Mouse (Mus musculus) lung, embryonic 14.5 days (tissue): Measurements from ENCODE around the gene Dnhd1. TPM values are rescaled to one million over a fixed set of nuclear protein-coding genes. Genes with fewer than 3 reads are reported as not detected.

ENCODE experiments used
- ATAC-seq: fragments of 200-750 bp; cut with Nextera tagmentation; 2 replicates; pipeline ENCODE4 v1.8.0; 2017; ENCODE audit warnings: mild to moderate bottlenecking, moderate TSS enrichment, moderate library complexity; ENCODE audit not compliant: insufficient read depth
- DNase-seq: peaks from one replicate; pipeline ENCODE4 v3.0.0-alpha.2; 2015
- H3K27ac ChIP-seq: fragments of 300-500 bp; sonication (generic); 2 replicates; pipeline ENCODE4 v1.5.1; 2014; ENCODE audit warnings: low read depth, mild to moderate bottlenecking, moderate library complexity
- H3K27me3 ChIP-seq: fragments of 300-500 bp; sonication (generic); 2 replicates; pipeline ENCODE4 v1.6.1; 2014; ENCODE audit warnings: low read length, control low read depth; ENCODE audit not compliant: insufficient read depth
- H3K36me3 ChIP-seq: fragments of 300-500 bp; sonication (generic); 2 replicates; pipeline ENCODE4 v1.6.1; 2014; ENCODE audit warnings: control low read depth; ENCODE audit not compliant: insufficient read depth
- H3K4me1 ChIP-seq: fragments of 300-500 bp; sonication (generic); 2 replicates; pipeline ENCODE4 v1.6.1; 2014; ENCODE audit warnings: antibody characterized with exemption, control low read depth; ENCODE audit not compliant: insufficient read depth
- H3K4me2 ChIP-seq: fragments of 300-500 bp; sonication (generic); 2 replicates; pipeline ENCODE4 v1.6.1; 2014; ENCODE audit warnings: mild to moderate bottlenecking
- H3K4me3 ChIP-seq: fragments of 300-500 bp; sonication (generic); 2 replicates; pipeline ENCODE4 v1.5.1; 2014; ENCODE audit warnings: low read depth, low read length
- H3K9ac ChIP-seq: fragments of 300-500 bp; sonication (generic); 2 replicates; pipeline ENCODE4 v1.6.1; 2014
- H3K9me3 ChIP-seq: fragments of 300-500 bp; sonication (generic); 2 replicates; pipeline ENCODE4 v1.6.1; 2016; ENCODE audit warnings: low read depth, low read length, control low read depth
- CTCF ChIP-seq: IDR thresholded peaks from 2 replicates; pipeline ENCODE4 v1.5.1; 2016; ENCODE audit warnings: antibody characterized with exemption, low read depth
- WGBS: fragments of 180-500 bp; shearing (Covaris S2); extraction: QIAGEN DNeasy Blood & Tissue Kit; methylation state at CpG from one replicate; pipeline ENCODE4 v1.1.7; 2014; 5-methylcytosine and 5-hydroxymethylcytosine counted together
- polyA plus RNA-seq: library from polyadenylated mRNA; unstranded; fragments of >200 nt; fragmentation: Nextera tagmentation; extraction: Ambion mirVana; gene quantifications from 2 replicates; pipeline ENCODE4 v1.2.1, GENCODE M21; 2014

Dnhd1 gene
- polyA plus RNA-seq, 1 experiment from 2014 or later = 0.84 TPM

DNA sequence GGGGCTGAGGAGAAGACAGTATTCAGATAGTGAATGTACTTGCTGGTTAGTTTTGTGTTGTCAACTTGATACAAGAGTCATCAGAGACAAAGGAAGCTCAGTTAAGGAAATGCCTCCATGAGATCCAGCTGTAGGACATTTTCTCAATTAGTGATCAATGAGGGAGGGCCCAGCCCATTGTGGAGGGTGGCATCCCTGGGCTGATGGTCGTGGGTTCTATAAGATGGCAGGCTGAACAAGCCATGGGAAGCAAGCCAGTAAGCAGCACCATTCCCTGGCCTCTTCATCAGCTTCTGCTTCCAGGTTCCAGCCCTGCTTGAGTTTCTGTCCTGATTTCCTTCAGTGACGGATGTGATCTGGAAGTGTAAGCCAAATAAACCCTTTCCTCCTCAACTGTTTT lies 97.1 kb downstream of the Dnhd1 start:
- DNase-seq (no peak), ATAC-seq (no peak)
- 69% methylated on average over 2 of the region's 2 CpGs for WGBS
- TF ChIP-seq CTCF = no peak
- H3K36me3 ChIP-seq = peaks cover 18% of the 10 kb centered on the region; the same call in 1 of the 2 replicates
- H3K4me2 ChIP-seq = no peak overlapping the region
- no peak overlapping the region for H3K9ac ChIP-seq
- no peaks in the 10 kb centered on the region for H3K27me3 ChIP-seq
- no peak overlapping the region for H3K4me3 ChIP-seq
- H3K9me3 ChIP-seq = no peaks in the 10 kb centered on the region
- no peaks in the 10 kb centered on the region for H3K4me1 ChIP-seq
- no peak overlapping the region for H3K27ac ChIP-seq

DNA sequence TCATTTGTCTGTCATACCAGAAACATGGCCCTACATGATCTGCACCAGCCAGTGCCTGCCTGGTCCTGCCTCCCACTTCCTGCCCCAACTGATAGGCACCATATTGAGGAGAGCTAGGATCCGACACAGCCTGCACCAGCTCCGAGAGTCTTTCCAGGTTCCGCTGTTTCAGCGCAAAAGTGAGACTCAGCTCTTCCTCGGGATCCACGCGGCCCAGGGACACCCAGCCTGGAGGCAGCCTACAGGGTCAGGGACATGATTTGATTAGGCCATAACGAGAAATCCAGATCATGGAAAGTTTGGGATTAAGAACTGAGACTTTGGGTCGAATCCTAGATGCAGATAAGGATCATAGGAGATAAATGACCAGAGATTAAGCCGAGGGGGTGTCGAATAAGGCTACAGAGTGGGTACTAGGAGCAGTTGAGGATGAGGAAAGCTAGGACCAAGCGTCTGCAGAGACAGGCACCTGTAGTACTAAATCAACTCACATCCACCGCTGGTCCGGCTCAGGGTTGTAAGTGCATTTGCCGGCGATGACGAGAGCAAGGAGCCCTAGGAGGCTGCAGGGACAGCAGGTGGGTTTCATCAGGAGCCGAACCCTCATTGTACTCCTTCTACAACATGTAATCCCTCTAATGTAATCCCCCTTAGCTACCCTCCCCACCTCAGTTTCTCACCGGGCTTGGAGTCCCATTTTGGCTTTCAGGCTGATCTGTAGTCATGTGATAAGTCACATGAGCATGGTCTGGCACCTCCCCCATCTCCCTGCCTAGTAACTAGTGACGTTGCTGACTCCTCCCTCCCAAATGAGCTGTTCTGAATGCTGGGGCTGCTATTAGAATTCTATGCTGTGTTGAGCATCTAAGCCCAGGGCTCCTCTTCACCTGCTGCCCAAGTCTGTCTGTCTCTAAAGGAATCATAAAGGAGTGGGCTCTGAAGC lies 101.1 kb downstream of the Dnhd1 start, which contains the start of gene Tpp1:
Gene Tpp1 (minus strand): TSS at position 745 of the 943 bp plus-strand sequence.
- WGBS = 16% methylated on average over 20 of the region's 20 CpGs
- Histone ChIP-seq H3K27me3 (no peaks in the 10 kb centered on the region), H3K9ac (peak within 1 kb of the TSS; percentile 74), H3K4me3 (peak within 1 kb of the TSS; percentile 60), H3K4me1 (no peaks in the 10 kb centered on the region), H3K9me3 (no peaks in the 10 kb centered on the region), H3K36me3 (peaks cover 50% of the 10 kb centered on the region), H3K27ac (no peak within 1 kb of the TSS), H3K4me2 (peak within 1 kb of the TSS; percentile 85)
- ATAC-seq (peak; percentile 94), DNase-seq (peak; percentile 96)
- no peak for TF ChIP-seq CTCF

DNA sequence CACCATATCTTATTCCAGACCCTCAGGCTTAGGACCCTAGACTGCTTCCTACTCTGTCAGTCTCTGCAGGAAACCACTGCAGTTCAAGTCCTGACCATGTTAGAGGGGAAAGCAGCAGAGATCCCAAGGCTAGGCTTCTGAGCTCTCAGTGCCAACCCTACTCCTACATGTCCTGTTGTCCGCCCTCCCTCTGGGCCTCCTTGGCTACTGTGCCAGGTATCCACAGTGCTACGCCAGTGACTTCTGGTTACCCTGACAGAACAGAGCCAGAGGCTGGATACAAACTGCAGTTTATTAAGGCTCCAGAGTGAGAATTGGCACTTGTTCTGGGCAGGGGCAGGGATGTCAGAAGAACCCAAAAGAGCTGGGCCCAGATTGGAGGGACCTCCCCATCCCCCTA lies 102.1 kb downstream of the Dnhd1 start:
- DNase-seq (no peak), ATAC-seq (no peak; the same call in 1 of the 2 replicates)
- Histone ChIP-seq H3K9me3 (no peaks in the 10 kb centered on the region), H3K27me3 (no peaks in the 10 kb centered on the region), H3K4me3 (no peak overlapping the region), H3K9ac (no peak overlapping the region), H3K4me1 (no peaks in the 10 kb centered on the region), H3K4me2 (no peak overlapping the region), H3K36me3 (peaks cover 60% of the 10 kb centered on the region), H3K27ac (no peak overlapping the region)
- 0 out of 2 replicates have a peak, but pooled peaks have one; percentile 8 for TF ChIP-seq CTCF
- 92% methylated on average over 2 of the region's 2 CpGs for WGBS

DNA sequence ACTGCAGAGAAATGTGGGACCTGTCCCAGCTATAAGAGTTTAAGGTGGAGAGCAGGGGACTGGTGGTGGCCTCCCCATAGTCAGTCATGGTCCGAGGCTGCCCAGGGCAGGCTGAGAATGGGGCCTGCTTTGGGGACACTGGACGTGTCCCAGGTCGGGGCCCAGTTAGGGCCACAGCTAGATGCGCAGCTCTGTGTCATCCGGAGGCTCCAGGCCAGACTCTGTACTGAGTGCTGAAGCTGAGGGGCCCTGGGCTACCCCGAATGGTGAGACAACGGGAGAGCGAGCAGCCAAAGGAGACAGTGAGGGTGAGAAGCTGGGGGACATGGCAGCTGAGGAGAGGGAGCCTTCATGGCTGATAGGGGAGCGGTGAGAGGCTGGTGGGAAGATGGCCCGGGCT lies 102.7 kb downstream of the Dnhd1 start:
- H3K4me2 ChIP-seq = no peak overlapping the region
- no peak overlapping the region; the same call in 1 of the 2 replicates for H3K9ac ChIP-seq

DNA sequence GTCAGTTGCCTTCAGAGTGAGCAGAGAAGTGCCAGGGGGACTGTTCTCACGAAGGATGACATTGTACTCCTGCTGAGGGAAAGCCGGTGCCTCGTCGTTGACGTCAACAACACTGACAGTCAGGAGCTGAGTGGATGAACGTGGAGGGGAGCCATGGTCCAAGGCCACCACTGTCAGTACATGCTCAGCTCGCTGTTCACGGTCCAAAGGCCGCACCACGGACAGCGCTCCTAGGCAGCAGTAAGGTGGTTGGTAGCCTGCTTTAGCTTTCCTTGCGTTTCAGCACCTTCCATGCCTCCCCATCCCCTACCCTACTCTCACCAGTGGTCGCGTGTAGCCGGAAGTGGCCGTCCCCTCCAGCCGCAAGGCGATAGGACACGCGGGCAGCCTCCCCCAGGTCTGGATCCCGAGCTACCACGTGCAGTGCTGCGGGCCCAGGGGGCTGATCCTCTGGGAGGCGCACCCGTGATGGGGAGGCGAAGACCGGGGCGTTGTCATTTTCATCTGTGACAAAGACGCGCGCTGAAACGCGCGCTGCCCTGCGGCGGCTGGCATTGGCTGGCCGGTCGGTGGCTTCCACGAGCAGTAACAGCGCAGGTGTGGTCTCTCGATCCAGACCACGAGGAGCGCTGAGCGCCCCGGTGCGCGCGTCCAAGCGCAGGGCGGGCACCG lies 111.3 kb downstream of the Dnhd1 start:
- peaks cover 88% of the 10 kb centered on the region for H3K36me3 ChIP-seq
- no peak for DNase-seq
- no peak overlapping the region; the same call in 1 of the 2 replicates for H3K4me3 ChIP-seq
- H3K27me3 ChIP-seq = no peaks in the 10 kb centered on the region
- H3K9ac ChIP-seq = no peak overlapping the region
- no peak for TF ChIP-seq CTCF
- no peaks in the 10 kb centered on the region for H3K4me1 ChIP-seq
- H3K27ac ChIP-seq = no peak overlapping the region
- ATAC-seq = peak; percentile 10
- H3K9me3 ChIP-seq = no peaks in the 10 kb centered on the region
- peak overlapping the region; percentile 44 for H3K4me2 ChIP-seq
- 47% methylated on average over 51 of the region's 51 CpGs for WGBS

More for the DNA sequence above, 102.7 kb downstream of the Dnhd1 start:
- Histone ChIP-seq H3K9me3 (no peaks in the 10 kb centered on the region), H3K4me1 (no peaks in the 10 kb centered on the region), H3K36me3 (peaks cover 61% of the 10 kb centered on the region), H3K4me3 (no peak overlapping the region), H3K27me3 (no peaks in the 10 kb centered on the region), H3K27ac (no peak overlapping the region)
- WGBS = 88% methylated on average over 10 of the region's 10 CpGs
- ATAC-seq (no peak), DNase-seq (no peak)
- no peak for TF ChIP-seq CTCF

DNA sequence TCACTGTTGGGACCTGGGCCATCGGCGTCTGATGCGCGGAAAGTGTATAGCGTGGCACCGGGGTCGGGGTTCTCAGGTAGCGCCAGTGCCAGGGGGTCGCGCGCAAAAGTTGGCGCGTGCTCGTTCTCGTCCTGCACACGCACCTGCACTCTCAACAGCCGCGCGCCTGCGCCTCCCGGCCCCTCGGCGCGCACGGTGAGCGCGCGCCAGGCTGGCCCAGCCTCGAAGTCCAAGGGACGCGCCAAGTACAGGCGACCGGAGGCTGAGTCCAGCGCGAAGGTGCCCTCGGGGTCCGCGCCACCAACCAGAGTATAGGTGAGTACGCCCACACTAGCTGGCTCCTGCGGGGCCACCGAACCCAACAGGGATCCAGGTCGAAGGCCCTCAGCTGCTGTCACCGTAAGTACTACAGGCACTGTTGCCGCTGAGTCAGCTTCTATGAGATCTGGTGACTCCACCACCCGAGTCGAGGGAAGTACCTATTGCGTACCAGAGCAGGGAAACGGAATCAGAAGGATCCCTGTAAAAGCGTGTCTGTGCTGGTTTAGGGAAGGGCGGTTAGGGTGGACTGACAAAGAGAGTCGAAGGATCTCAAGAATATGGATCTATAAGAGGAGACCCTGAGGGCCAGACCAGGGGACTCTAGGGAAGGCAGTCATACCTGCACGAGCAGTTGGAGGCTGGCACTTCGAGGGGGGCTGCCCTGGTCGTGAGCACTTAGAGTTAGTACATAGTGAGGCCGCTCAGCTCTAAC lies 112.1 kb downstream of the Dnhd1 start:
- DNase-seq (no peak), ATAC-seq (peak; percentile 18)
- WGBS = 48% methylated on average over 55 of the region's 55 CpGs
- no peak overlapping the region; the same call in 1 of the 2 replicates for H3K4me3 ChIP-seq
- H3K4me2 ChIP-seq = peak overlapping the region; percentile 44
- no peaks in the 10 kb centered on the region for H3K4me1 ChIP-seq
- TF ChIP-seq CTCF = no peak
- H3K36me3 ChIP-seq = peaks cover 87% of the 10 kb centered on the region
- H3K27me3 ChIP-seq = no peaks in the 10 kb centered on the region
- H3K9me3 ChIP-seq = no peaks in the 10 kb centered on the region
- no peak overlapping the region for H3K9ac ChIP-seq
- H3K27ac ChIP-seq = no peak overlapping the region
